Mouse (Mus musculus) spleen, adult 18-20 months (tissue): ENCODE measurements around the gene Pex26.

Experiments
- DNase-seq, 2 experiments: peaks; one replicate each; pipeline ENCODE4 v3.0.0; 2022; ENCODE audit warnings: mixed read lengths in 2 of 2

Pex26 gene

DNA sequence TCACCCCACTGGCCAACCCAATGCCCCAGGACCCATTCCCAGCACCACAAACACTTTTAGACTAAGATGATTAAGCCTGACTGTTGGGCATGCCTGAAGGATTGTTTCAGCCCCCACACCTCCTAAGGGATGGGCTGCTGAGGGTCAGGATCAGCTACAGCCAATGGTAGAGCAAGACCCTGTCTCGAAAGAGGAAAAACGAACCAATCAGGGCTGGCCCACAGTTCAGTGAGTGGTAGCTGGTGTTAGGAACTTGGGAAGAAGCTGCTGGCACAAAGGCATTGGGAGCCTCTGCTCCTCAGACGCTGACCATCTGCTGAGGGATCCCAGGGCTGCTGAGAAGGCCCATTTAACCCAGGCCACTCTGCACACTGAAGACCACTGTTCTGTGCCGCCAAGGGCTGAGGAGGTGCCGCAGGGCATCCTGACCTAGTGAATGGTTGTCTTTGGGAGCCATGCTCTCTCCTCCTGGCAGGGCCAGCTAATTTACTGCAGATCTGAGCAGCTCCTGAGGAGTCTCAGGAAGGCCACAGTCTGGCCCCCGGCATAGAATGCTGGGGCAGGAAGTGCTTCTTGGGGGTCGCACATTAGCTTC lies 16.0 kb upstream of the Pex26 start:
- no peak for DNase-seq

DNA sequence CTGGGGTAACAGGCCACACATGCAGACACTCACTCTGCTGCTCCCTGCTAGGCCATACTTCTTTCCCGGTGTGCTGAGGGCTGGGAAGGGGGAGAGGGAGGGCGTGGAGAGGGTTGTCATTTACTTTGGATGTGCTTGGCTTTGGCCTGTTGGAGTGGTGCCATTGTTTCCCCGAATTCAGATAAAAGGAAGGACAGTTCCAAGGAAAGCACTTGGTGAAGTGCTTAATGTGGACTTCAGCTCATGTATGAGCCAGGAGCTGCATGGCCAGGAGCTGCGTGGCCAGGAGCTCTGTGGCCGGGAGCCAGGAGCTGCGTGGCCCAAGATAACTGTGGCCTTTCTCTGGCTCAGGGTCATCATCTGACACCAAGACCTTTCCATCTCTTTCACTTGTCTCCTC lies 12.4 kb upstream of the Pex26 start:
- no peak for DNase-seq

DNA sequence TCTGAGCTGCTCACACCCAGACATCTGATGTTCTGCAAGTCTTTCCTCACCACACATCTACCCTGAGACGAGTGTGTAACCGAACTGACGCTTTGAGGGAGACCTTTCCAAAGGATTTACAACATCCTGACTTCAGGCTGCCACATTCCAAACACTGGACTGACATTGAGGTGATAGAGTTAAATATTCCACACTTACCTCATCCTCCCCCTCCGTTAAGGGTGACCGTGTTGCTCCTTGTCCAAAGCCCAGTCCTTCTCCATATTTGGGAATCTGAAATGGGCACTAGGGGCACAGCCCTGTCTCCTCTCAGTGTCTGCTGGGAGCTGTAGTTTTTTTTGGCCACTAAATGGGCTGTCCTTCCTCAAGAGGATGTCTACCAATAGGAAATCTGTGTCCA lies 10.0 kb upstream of the Pex26 start:
- DNase-seq: no peak

DNA sequence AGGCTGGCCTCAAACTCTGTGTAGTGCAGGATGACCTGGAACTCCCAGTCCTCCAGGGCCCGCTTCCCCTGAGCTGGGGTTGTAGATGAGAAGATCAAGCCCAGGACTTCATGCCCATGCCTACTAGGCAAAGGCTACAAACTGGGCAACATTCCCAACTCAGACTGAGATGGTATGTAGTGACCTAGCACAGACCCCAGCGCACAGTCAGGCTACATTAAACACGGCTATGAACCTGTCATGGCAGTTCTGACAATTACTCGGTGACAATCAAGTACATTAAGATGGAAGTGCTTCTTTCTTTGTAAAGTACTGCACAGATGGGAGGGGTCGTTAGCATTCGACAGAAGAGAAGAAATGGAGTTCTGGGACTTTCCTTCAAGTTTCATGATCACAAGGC lies 8.7 kb upstream of the Pex26 start:
- no peak for DNase-seq

DNA sequence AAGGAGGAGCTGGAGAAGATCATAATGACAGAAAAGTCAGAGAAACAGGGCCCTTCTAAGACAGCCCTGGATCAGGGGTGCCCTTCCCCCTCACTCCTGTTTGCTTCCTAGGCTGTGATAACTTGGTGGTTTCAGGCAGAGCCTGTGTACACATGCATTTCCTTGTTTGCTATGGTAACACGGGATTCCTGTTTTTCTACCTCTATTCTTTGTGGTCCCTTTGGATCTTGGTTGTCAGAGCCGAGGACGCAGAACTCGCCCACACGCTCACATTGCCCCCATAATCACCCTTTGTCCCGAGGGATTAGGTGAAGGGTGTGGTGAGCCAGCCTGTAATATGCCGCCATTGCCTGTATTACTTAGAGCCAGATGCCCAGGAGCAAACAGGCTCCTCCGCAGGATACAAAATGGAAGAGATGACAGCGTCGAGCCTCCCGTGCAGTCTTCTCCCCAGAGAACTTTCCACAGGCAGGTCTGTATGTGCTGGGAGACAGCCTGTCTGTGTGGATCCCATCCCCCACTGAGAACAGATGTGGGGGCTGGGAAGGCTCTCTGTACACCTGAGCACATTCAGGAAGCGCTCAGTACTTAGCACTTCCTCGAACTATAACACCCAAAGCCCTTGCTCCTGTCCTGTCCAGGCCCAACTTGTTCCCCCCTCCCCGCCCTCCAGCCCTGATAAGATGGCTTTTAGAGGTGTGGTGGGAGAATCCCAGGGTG lies 7.3 kb upstream of the Pex26 start:
- DNase-seq: no peak

DNA sequence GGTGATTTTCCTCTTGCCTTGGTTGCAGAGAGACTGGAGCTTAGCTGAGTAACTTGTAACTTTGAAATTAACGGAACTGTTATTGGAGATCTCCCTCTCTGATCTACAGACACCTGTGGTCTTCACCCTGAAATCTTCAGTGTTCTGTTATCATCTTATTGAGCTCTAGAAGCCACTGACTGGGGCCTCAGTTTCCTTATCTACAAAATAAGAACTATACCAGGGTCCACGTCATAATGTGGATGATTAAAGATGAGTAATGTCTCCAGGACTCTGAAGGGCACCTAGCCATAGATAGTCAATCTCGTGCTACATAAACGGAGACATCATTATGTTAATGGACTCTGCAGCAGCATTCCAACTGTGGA lies 6.8 kb upstream of the Pex26 start:
- no peak for DNase-seq

DNA sequence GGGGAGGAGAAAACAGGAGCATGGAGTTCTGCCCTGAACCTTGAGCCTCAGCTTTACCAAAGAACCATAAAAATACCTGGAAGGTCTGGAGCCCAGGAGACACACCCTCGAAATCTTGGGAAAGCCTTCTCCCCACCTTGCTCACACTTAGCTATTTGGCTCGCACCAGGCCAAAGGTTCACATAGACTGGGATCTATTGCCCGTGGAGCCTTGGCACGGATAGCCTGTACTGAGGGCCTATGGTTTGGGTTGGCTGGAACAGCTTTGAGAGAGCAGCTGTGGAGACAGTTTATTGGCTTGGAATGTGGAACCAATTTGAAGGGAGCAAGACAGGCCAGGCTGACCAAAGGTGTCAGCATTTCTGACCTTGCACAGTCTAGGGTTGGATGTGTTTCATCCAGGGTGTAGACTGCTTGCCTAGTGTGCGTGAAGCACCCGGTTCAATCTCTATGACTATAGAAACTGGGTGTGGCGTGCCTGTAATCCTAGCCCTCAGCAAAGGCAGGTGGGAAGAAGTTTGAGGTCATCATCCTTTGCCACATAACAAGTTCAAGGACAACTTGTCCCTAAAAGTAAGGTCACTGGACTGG lies 6.3 kb upstream of the Pex26 start:
- no peak for DNase-seq

DNA sequence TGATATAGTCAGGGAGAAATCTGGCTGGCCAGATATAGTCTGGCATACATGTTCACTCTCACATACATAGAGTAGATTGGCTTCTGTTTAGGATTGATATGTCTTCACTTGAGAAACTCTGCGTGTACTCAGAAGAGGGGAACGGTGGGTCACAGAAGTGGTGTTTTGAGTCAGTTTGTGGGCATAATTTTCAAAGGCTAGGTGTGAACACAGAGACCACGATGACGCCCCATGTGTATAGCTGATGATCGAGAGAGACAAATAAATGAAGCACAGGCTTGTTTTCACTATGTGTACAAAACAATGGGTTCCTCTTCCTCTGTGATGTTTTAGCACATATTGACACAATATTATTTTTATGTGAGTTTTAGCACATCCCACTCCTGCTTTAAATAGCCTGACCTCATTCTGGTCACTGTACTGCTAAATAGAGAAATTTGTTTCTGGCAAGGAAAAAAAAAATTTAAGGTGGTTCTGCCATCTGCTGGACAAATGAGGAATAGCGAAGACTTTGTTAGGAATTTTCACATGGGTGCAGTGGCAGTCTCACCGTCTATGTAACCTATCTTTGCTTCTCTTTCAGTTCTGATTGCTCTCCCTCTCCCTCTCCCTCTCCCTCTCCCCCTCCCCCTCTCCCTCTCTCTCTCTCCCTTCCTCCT lies 4.6 kb upstream of the Pex26 start:
- DNase-seq: peak in 1 of 2 experiments; percentile 48

DNA sequence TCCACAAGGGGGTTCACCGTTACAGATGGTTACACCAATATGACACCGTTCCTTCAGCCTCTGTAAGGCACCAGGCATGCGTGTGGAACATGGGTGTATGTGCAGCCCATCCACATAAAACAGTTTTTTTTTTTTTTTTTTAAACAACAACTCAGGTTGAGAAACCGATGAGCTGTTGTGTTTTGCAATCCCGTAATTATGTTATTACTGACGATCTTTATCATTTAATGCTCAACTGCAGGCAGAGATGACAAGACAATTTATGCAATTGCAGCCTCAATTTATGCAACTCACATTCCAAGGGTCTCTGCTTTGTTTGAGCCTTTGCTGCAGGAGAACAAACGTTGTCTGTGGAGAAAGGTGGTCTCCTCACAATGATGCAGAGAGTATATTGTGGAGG lies 3.6 kb upstream of the Pex26 start:
- DNase-seq: no peak

DNA sequence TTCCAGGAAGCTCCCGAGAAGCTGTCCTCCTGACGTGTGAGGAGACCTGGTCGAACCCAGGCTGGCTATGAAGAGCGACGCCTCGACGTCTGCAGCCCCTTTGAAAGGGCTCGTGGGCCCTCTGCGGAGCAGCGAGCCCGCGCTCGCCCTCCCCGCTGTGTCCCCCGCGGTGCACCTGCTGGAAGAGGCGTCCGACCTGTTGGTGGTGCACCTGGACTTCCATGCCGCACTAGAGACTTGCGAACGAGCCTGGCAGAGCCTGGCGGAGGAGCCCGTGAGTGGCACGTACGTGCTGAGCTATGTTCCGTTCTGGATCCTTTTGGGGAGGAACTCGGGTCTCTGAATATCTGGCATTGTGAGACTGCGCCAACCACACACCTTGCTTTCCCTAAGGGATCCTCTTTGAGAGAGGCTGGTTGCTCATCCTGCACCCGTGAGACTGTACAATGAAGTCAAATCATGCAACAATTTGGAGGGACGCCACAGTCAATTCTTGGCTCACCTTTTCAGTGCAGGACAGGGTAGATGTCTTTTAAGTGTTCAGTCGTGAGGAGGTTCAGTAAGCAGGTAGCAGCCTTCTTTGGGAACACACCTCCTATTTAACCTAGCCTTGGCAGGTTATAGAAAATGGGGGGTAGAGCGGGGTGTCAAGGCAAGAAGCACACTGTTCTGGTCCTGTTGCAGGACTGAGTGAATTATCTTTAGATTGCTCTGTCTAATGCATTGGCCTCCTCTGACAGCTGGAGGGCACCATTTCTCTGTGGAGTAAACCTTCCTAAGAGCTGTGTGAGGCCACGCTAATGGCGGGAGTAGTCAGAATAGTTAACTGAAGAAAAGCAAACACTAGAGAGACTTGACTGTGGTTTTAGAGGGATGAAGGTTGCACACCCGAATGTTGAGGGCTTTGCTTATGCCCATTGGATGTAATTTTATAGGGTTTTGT lies 1.0 kb downstream of the Pex26 start:
- DNase-seq: peak; percentile 12 to 51

DNA sequence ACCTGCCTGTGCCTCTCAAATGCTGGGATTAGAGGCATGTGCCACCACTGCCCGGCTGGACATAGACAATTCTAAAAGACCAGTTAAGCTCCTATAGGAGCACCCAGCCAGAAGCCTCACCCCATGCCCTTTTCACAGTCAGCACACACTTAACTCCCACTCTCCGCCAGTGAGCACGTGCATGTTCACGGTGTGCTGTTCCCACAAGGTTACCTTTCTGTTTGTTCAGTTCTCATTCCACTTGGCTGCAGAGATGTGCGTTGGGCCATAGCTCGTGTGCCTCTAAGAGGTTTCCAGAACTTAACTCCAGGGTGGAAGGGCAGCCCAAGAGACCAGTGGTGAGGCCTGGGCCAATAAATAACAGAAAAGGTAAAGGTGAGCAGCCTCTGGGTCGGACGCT lies 1.8 kb downstream of the Pex26 start:
- no peak for DNase-seq

DNA sequence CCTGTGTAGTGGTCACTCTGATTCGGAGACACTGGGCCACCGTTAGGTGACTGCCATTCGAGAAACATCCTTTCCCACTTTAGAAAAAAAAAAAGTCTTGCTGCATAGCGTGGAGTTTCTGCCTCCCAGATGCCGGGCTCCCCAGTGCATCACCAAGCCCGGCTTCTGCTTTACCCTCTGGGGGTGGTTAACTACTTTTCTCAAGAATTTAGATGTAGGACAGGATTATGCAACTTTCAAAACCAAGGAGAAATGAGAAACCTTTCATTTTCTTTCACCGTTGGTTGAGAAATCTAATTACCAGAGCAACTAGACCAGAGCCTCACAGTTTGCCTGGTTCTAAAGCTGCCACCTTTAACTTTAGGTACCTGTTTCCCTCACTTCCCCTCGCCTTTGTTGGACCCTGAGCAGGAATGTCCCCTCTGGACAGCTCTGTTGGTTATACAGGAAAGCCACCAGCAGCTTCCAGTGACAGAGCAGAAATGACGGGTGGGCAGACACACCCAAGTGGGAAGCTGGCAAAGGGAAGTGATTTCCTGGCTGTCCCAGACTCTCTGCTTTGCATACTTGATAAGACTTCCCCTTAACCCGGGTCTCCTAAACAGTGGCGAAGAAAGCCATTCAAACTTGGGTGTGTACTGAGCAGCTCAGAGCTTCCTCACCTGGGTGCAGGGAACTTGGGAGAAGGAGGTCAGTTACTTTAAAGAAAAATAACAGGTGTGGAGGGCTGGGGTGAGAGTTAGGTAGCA lies 8.0 kb downstream of the Pex26 start:
- no peak for DNase-seq

DNA sequence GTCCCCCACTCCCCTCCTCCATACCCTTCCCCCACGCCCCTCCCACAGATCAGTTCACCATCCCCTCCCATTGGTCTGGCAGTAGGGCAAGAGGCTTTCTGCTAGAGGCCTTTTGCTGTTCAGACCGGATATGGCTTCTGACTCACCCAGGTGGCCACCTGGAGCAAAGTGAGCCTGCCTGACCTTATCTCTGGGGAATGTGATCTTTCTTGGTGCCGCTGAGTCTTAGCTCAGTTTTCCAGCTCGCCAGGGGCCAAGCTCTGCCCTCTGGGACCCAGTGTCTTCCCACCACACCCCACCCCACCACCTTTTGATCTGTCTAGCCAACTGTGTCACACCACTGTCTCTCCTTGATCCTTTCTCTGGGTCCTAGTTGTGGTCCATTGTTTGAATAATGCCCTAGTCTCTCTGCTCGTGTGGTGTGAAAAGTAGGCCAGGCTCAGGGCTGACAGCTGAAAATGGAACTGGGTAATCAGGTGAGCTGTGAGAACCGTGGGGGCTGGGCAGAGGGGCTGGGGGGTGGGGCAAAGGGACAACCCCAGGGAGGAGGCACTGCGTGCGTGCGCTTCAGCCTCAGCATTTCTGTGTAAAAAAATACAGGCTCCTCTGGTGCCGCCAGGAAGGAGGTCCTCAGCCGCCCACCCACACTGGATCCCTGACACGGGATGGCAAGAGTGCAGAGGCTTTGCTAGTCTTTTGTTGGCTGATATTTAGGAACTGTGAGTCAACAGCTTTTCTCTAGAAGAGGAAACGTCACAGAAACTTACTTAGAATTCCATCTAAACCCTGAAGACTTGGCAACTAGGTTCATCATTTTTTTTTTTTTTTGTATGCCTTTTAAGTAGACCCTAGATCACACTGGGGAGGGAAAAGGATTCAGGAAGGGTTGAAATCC lies 10.8 kb downstream of the Pex26 start:
- no peak for DNase-seq

DNA sequence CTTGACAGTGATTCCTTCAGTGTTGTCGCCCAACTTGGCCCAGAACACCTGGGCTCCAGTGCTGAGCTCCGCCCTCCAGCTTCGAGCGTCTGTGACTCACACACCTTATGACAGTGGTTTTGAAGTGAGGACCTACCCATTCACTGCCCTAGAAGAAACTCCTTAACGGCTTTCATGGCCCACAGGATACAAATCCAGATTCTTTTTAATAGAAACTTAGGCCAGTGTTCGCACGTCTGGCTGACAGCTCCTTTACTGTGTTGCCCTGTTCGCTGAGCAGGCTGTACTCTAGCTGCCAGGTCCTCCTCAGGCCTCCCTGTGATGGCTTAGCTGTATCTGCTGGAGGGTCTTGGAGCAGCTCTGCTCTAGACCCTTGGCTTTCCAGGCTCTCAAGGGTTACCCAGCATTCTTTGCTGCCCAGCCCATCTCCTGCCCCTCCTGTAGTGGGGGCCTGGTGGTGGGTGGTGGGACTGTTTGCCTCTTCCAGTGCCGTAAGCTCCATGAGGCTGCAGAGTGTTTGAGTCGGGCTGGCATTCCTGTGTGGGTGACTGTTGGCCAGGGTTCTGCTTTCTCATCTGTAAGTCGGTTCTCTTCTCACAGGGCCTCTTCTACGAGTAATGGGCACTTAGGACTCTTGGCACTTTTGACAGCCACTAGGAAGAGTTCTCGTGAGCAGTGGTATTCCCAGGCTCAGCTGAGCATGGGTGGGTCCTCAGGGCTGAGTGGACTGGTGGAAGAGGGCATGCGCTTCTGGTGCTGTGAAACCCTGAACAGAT lies 11.7 kb downstream of the Pex26 start:
- no peak for DNase-seq

DNA sequence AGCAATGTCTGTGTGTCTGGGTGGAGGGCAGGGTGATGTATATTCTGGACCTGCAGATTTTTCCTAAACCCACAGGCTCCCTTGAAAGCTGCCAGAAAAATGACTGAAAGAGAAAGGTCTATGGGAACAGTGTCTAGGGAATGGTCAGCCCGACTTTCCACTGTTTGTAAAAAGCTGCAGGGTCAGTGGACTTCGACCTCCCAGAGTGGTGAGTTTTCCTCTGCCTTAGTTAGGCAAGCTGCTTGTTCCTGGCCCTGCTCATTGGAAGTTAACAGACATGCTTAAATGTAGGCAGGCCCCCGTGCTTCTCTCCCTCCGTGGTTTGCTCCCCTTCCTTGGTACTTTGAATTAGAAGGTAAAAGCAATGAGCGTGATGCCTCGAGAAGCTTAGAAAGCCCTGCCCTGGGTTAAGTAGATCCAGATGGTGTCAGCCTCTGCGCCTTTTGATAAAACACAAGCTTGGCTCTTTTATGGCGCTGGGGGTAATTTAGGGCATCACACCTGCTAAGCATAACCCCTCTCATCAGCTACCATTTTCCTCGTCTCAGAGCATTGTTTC lies 14.4 kb downstream of the Pex26 start:
- no peak for DNase-seq

DNA sequence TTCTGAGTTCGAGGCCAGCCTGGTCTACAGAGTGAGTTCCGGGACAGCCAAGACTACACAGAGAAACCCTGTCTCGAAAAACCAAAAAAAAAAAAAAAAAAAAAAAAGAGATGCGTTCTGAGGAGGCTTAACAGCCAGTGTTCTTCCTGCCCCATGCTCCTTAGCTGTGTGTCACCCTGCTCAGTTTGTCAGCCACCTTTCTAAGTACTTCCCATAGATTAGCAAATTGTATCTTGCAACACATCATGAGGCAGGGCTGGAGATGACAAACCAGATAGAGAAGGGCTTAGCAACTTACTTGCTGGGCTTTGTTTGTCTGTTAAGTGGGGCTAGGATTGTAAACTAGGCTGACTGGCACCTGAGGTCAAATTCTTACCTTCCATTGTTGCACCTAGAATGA lies 17.0 kb downstream of the Pex26 start:
- DNase-seq: no peak

DNA sequence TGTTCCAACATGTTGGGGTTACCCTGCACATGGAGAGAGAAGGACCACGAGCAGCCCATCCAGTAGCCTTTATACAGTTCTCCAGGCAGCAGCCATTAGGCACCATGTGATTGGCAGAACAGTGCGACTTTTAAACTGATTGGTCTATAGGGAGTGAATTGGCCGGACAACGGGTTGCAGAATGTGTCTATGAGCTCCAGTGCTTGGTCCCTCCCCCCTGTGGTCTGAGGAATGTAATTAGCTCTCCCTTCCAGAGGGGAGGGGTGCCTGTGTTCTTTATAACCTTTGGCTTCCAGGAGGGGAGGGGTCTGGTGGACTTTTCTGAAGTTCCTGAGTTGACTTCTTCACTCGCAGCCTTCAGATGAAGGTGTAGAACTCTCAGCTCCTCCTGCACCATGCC lies 18.6 kb downstream of the Pex26 start:
- DNase-seq: no peak

DNA sequence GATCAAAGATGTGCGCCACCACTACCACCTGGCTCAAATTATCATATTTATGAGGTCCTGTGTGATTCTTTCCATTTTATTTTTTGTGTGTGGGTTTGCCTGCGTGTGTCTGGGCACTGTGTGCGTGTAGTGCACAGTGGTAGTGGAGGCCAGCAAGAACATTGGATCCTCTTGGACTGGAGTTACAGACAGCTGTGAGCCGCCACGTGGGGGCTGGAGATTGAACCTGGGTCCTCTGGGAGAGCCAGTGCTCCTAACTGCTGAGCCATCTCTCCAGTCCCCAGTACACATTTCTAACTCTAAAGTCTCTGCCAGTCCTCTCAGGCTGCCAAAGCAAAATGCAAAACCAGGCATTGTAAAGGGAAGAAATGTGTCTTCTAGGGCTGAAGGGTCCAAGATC lies 23.0 kb downstream of the Pex26 start:
- DNase-seq: no peak

DNA sequence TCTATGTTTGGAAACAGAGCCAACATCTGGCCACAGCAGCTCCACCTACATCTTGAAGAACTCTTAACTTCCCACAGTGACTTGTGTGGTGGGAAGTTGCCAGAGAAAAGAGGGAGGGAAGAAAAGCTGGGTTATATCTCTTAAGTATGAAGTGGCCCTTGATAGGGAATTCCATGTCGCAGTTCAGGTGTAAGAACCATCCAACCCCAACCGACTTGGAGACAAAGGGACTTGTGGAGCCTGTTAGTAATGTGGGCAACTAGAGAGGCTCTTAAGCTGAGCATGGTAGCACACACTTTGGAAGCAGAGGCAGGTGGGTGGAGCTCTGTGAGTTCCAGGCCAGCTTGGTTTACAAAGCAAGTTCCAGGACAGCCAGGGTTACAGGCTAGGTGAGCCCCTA lies 26.1 kb downstream of the Pex26 start:
- DNase-seq: no peak
